Mouse (Mus musculus) embryonic fibroblast, embryonic 13.5 days (primary cell): ENCODE measurements at regions not wholly inside any gene's neighbourhood (a gene's known extent, or its start where the extent isn't known, plus 50 kb on each side); places are given as distances from the start of the nearest gene placed in this dataset.

Experiments
- CTCF ChIP-seq: IDR thresholded peaks from 2 replicates; pipeline ENCODE4 v1.5.1; 2011; ENCODE audit warnings: mild to moderate bottlenecking, control low read depth, low read length, moderate library complexity, borderline replicate concordance; ENCODE audit not compliant: insufficient read depth
- POLR2A ChIP-seq: IDR thresholded peaks from 2 replicates; pipeline ENCODE4 v1.6.1; 2011; ENCODE audit warnings: low read depth, mild to moderate bottlenecking, control low read depth, low read length, moderate library complexity

DNA sequence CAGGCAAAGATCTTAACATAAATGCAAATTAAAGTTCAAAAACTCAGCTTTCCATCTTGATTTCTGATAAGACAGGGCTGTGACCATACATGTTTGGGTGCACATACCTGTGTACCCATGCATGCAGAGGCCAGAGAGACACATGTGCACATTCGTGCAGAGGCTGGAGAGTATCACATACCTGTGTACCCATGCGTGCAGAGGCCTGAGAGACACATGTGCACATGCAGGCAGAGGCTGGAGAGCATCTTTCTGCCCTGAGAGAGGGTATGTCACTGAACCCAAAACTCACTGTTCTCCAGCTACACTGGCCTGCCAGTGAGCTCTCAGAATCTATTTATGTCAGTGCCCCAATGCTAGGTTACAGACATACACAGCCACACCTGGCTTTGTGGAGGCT, 118.0 kb downstream of the Cyp26a1 start:
- no peak for TF ChIP-seq POLR2A
- TF ChIP-seq CTCF: no peak
